Mouse (Mus musculus) forebrain, embryonic 12.5 days (tissue): Measurements from ENCODE around the gene Olfr1085. TPM values are rescaled to one million over a fixed set of nuclear protein-coding genes. Genes with fewer than 3 reads are reported as not detected.
"Not testable (repeated sequence)": the region's sequence is repeated elsewhere in the genome, so short reads cannot be mapped to it uniquely, and the experiment has no call there.

Experiments used
- ATAC-seq: fragments of 200-750 bp; cut with Nextera tagmentation; 2 replicates; pipeline ENCODE4 v1.8.0; 2017; ENCODE audit warnings: moderate TSS enrichment; ENCODE audit not compliant: low FRiP score
- H3K27ac ChIP-seq: fragments of 300-500 bp; sonication (generic); 2 replicates; pipeline ENCODE4 v1.5.1; 2016; ENCODE audit warnings: mild to moderate bottlenecking
- H3K27me3 ChIP-seq: fragments of 300-500 bp; sonication (generic); 2 replicates; pipeline ENCODE4 v1.6.1; 2016; ENCODE audit warnings: mild to moderate bottlenecking
- H3K36me3 ChIP-seq: fragments of 300-500 bp; sonication (generic); replicated peaks from 2 replicates; pipeline ENCODE4 v1.6.1; 2016; ENCODE audit warnings: mild to moderate bottlenecking
- H3K4me1 ChIP-seq: fragments of 300-500 bp; sonication (generic); 2 replicates; pipeline ENCODE4 v1.6.1; 2016
- H3K4me2 ChIP-seq: fragments of 300-500 bp; sonication (generic); 2 replicates; pipeline ENCODE4 v1.6.1; 2016; ENCODE audit warnings: mild to moderate bottlenecking, moderate library complexity
- H3K4me3 ChIP-seq: fragments of 300-500 bp; sonication (generic); replicated peaks from 2 replicates; pipeline ENCODE4 v1.5.1; 2016; ENCODE audit warnings: mild to moderate bottlenecking
- H3K9ac ChIP-seq: fragments of 300-500 bp; sonication (generic); 2 replicates; pipeline ENCODE4 v1.6.1; 2016; ENCODE audit warnings: mild to moderate bottlenecking
- H3K9me3 ChIP-seq: fragments of 300-500 bp; sonication (generic); 2 replicates; pipeline ENCODE4 v1.6.1; 2016
- WGBS: fragments of 180-500 bp; shearing (Covaris S2); methylation state at CpG from one replicate; pipeline ENCODE4 v1.1.7; 2016; 5-methylcytosine and 5-hydroxymethylcytosine counted together
- polyA plus RNA-seq: library from polyadenylated mRNA; unstranded; fragments of >200 nt; fragmentation: Nextera tagmentation; extraction: Ambion mirVana; gene quantifications from 2 replicates; pipeline ENCODE4 v1.2.1, GENCODE M21; 2016

Olfr1085 gene
- polyA plus RNA-seq = not detected in 2 replicates

DNA sequence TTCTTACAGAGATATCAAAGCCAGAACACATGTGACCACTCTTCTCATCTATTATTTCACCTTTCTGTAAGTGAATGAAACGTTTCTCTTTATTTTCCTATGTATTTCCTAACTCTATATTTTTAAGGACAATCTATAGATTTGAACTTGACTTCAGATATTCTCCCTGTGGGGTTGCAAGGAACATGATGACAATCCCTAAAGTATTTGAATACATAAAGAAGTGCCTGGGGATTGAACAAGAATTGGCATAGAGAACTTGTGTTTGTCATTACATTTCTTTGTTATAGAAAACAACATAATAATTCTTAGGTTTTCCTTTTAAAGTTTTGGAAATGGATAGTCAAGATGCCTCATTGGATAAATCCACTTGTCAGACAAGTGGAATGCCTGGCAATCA lies at the start of gene Olfr1085:
Gene Olfr1085 (minus strand): TSS at position 101 of the 400 bp plus-strand sequence.
- Histone ChIP-seq H3K4me2 (no peak within 1 kb of the TSS), H3K4me3 (no peak within 1 kb of the TSS), H3K36me3 (no peaks in the 10 kb centered on the region), H3K9ac (no peak within 1 kb of the TSS), H3K4me1 (no peaks in the 10 kb centered on the region), H3K27ac (no peak within 1 kb of the TSS), H3K9me3 (no peaks in the 10 kb centered on the region), H3K27me3 (no peaks in the 10 kb centered on the region)
- ATAC-seq = no peak
- WGBS = 23% methylated on average over 1 of the region's 1 CpGs

DNA sequence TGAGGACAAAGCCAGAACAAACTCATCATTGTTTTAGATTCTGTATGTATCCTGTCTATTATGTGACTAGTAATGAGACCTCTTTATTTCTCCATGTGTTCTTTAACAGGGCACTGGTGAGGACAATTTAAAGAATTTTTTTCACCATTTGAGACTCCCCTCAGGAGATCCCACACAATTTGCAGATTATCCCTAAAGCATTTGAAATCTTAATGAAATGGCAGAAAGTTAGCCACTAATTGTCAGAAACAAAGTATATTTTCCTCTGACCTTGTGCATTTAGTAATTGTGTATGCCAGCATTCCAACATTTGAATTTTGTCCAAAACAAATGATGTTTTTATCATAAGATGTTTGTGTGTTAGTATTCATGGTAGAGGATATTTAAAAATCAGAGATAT lies 36.5 kb upstream of the Olfr1085 start, which contains the start of gene Olfr1087:
Gene Olfr1087 (minus strand): TSS at position 101 of the 400 bp plus-strand sequence.
- H3K9ac ChIP-seq = no peak within 1 kb of the TSS
- no peaks in the 10 kb centered on the region for H3K36me3 ChIP-seq
- H3K4me1 ChIP-seq = no peaks in the 10 kb centered on the region
- no peak within 1 kb of the TSS for H3K4me3 ChIP-seq
- H3K9me3 ChIP-seq = no peaks in the 10 kb centered on the region
- no peak for ATAC-seq
- no peak within 1 kb of the TSS for H3K4me2 ChIP-seq
- H3K27ac ChIP-seq = no peak within 1 kb of the TSS
- H3K27me3 ChIP-seq = no peaks in the 10 kb centered on the region

DNA sequence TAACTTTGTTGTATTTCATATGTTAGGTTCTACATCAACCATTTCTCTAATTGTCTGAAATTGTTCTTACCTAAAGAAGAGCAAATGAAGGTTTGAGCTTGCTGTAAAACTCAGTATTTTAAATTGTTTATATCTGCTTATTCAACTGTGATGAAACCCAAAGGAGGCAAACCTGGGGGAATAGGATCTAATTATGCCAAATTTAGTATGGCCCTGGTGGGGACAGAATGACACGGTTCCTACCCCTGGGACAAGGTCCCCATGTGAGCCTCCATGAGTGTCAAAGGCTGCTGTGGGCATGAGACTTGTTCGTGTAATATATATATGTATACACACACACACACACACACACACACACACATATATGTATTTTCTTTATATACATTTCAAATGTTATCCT lies 18.2 kb upstream of the Olfr1085 start, which contains the start of gene Olfr1086:
Gene Olfr1086 (minus strand): TSS at position 101 of the 400 bp plus-strand sequence.
- ATAC-seq = no peak
- WGBS = 66% methylated on average over 2 of the region's 2 CpGs
- no peak within 1 kb of the TSS for H3K27ac ChIP-seq

DNA sequence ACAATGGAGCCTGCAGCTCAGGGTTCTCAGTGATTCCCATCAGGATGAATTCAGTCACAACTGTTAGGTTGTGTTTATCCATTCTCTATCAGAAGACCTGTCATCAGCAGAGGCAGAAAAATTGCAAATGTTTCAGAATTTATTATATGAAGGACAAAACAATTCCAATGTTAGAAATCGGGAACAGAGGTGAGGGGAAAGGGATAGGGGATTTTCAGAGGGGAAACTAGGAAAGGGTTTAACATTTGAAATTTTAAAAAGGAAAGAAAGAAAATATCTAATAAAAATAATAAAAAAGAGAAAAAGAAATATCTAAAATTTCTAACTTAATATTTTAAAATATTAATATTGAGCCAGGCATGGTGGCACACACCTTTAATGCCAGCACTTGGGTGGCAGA lies 22.2 kb downstream of the Olfr1085 start, which contains the start of gene Olfr1084:
Gene Olfr1084 (minus strand): TSS at position 101 of the 400 bp plus-strand sequence.
- H3K27me3 ChIP-seq, H3K4me2 ChIP-seq, H3K4me3 ChIP-seq, ATAC-seq, H3K9me3 ChIP-seq, H3K9ac ChIP-seq, H3K4me1 ChIP-seq, H3K27ac ChIP-seq, H3K36me3 ChIP-seq: not testable (repeated sequence)
- 79% methylated on average over 1 of the region's 1 CpGs for whole genome bisulfite sequencing

More for the DNA sequence above, 18.2 kb upstream of the Olfr1085 start, which contains the start of gene Olfr1086:
- Histone ChIP-seq H3K4me1 (no peaks in the 10 kb centered on the region), H3K9ac (no peak within 1 kb of the TSS), H3K4me2 (no peak within 1 kb of the TSS), H3K27me3 (no peaks in the 10 kb centered on the region), H3K4me3 (no peak within 1 kb of the TSS), H3K36me3 (no peaks in the 10 kb centered on the region), H3K9me3 (no peaks in the 10 kb centered on the region)

Other genes starting within 250 kb of the Olfr1085 start
- gene Olfr1061, start 248.0 kb downstream of the Olfr1085 start, polyA plus RNA-seq = not detected in 2 replicates
- not detected in 2 replicates for gene Olfr1062, start 235.3 kb downstream of the Olfr1085 start, polyA plus RNA-seq
- gene Olfr1065, start 211.4 kb downstream of the Olfr1085 start, polyA plus RNA-seq = not detected in 2 replicates
- gene Olfr1066, start 205.8 kb downstream of the Olfr1085 start, polyA plus RNA-seq = not detected in 2 replicates
- gene Olfr228, start 174.6 kb downstream of the Olfr1085 start, polyA plus RNA-seq = not detected in 2 replicates
- gene Olfr1076, start 153.6 kb downstream of the Olfr1085 start, polyA plus RNA-seq = not detected in 2 replicates
- gene Olfr1079, start 119.5 kb downstream of the Olfr1085 start, polyA plus RNA-seq = not detected in 2 replicates
- not detected in 2 replicates for gene Olfr1080, start 103.8 kb downstream of the Olfr1085 start, polyA plus RNA-seq
- gene Olfr1082, start 63.1 kb downstream of the Olfr1085 start, polyA plus RNA-seq = not detected in 2 replicates
- gene Olfr1084, start 22.3 kb downstream of the Olfr1085 start, polyA plus RNA-seq = not detected in 2 replicates
- not detected in 2 replicates for gene Olfr1086, start 18.1 kb upstream of the Olfr1085 start, polyA plus RNA-seq
- not detected in 2 replicates for gene Olfr1087, start 36.4 kb upstream of the Olfr1085 start, polyA plus RNA-seq
- gene Olfr1089, start 71.7 kb upstream of the Olfr1085 start, polyA plus RNA-seq = not detected in 2 replicates
- not detected in 2 replicates for gene Olfr1090, start 97.0 kb upstream of the Olfr1085 start, polyA plus RNA-seq
- not detected in 2 replicates for gene Olfr1093, start 120.5 kb upstream of the Olfr1085 start, polyA plus RNA-seq
- not detected in 2 replicates for gene Olfr141, start 148.0 kb upstream of the Olfr1085 start, polyA plus RNA-seq
- gene Olfr1094, start 162.6 kb upstream of the Olfr1085 start, polyA plus RNA-seq = not detected in 2 replicates
- gene Olfr1095, start 189.7 kb upstream of the Olfr1085 start, polyA plus RNA-seq = not detected in 2 replicates
- not detected in 2 replicates for gene Gm13723, start 212.8 kb upstream of the Olfr1085 start, polyA plus RNA-seq
- gene Olfr1097, start 230.2 kb upstream of the Olfr1085 start, polyA plus RNA-seq = not detected in 2 replicates